Mouse (Mus musculus) natural killer cell, adult 2 months (primary cell): ENCODE measurements at regions not wholly inside any gene's neighbourhood (a gene's known extent, or its start where the extent isn't known, plus 50 kb on each side); places are given as distances from the start of the nearest gene placed in this dataset.

Source experiments
- DNase-seq, 2 experiments: peaks; one replicate each; pipeline ENCODE4 v3.0.0; 2022; ENCODE audit warnings: low spot score in 2 of 2

DNA sequence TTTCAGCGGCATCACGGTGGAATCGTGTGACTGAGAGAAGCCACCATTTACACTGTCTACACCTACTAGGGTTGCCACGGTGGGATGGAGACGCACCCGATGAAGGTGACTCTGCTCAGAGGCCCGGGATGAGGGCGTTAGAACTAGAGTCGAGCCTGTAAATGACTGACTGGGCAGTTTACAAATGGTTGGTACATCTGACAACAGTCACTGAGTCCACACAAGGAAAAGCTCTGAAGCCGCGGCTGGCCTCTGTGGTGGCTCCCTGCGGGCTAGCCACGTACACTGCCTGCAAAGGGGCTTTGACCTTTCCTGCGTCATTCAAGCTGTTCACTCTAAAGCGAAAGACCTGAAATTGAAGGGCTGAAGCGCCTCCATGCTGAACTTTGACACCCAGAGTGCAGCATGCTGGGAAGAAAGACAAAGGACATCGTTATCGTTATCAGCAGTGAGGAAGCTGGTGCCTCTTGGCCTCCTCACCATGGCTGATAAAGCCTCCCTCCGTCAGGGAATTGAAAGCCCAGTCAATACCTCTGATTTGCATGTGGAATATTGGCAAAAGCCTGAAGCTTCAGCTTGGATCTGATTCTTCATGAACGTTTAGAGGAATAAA is 462.1 kb upstream of the Arglu1 start:
- no peak for DNase-seq

DNA sequence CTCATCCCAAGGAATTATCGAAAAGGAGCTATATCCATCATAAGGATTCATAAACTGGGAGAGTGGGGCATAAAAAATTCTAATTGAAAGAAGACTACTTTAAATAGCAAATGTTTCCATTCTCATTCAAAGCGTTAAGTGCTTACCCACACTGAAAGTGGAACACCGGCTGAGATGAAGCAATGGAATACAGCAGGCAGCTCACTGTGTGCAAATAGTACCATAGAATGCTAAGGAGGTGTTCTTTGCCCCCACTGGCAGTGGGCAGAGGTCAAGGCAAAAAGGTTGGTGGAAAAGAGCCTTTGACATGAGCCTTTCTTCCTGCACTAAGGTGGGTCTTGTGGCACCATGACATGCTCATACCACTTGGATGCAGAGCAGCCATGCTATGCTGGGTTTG is 454.0 kb upstream of the Arglu1 start:
- DNase-seq: no peak

DNA sequence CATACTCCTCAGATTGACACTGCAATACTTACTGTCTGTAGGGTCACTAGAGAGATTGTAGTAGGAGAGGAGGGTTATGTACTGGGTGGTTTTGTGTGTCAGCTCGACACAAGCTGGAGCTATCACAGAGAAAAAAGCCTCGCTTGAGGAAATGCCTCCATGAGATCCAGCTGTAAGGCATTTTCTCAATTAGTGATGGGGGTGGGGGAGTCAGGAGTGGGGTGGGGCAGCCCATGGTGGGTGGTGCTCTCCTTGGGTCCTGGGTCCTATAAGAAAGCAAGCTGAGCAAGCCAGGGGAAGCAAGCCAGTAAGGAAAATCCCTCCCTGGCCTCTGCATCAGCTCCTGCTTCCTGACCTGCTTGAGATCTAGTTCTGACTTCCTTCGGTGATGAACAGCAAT is 449.5 kb upstream of the Arglu1 start:
- DNase-seq: no peak

DNA sequence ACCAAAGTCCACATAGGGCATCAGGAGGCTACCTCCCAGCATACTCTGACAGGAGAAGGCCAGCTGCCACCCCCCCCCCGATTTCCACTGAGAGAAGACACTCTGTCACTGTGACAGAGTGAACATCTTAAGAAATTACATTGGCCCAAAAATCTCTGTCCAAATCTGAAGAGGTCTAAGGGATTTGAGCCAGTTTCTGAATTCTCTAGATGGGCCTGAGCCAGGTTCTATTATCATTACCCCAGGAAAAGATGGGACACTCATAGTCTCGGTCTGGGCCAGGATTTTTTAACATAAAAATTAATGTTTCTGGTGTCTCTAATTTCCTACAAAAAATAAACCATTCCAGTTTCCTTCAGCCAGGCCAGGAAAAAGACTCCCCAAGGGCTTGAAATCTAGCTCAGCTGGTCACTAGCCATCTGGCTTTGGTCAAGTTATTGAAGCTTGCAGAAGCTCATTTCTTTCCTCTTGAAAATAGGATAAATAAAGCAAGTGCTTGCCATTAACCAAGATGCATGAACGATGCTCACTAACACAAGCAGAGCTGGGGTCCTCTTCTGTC is 448.8 kb upstream of the Arglu1 start:
- no peak for DNase-seq

DNA sequence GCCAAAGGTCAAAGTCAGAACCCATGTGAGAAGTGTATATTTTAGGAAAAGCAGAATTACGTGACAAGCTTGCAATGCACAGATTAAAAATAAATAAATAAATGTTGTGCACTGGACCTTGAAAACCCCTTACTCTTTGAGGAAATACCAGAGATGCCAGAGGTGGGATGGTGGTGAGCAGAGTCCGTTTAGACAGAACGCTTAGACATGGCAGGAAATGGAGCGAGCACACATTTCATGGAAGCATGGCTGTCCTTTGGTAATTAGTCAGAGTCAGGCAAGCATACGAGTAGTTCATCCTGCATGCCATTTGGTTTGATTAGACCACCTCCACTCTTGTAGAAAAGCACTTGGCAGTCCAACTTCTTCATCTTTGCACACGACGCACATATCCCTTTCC is 443.4 kb upstream of the Arglu1 start:
- no peak for DNase-seq

DNA sequence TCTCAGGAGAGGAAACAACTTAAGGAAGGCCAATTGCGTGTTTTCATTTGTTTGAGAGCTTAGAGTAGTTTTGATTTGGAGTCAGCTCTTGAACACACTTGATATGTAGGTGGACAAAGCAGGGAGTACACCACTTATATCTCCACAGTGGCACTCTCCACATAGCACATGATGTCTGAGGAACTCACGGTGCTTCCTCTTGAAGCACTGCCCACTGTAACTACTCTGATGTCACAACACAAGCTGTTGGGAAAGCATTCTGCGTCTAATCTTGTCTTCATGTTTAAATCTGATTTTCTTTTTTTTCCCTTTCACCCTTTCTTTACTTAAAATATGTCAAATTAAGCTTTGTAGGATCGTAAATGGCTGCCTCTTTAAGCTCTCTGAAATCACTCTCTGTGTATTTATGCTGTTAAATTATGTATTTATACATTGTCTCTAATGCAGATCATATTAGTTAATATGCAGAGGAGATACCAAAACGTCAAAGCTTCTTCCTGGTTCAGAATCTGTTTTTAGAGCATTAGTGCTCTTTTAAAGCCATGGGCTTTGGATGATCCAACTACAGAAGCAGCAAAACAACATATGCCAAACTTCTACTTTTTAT is 442.4 kb upstream of the Arglu1 start:
- no peak for DNase-seq

DNA sequence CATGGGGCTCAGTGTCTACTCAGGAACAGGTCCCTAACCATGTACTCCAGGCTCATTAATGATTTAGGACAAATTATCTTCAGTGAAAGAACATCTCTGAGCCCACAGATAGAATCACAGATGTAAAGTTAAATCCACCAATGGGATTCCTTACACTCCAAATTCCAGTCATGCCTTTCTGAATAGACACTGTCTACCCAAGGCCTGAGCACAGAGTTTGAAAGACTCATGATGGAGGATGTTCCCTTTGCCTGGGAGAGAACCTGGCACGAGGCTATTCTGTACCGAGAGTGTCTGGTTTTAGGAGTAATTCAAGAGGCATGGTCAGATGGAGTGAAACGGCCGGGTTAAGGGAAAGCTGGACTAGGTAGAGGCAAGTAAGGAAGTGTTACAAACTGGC is 440.9 kb upstream of the Arglu1 start:
- DNase-seq: no peak

DNA sequence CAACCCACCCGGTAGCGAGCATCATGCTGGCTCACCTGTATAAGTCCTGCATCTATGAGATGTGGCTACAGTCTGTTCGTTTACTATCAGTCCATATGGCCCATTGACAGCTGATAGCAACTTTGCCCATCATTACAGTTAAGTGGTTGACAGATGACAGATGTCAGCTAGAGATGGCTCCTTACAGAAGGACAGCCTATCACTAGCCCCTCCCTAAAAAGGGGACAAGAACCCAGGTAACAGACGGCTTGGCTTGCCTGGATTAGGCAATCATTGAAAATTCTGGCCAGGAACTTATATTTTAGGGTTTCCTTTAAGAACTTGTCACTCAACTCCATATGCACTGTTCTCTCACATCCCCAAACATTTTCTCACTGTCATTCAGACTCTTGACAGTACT is 434.2 kb upstream of the Arglu1 start:
- DNase-seq: no peak

DNA sequence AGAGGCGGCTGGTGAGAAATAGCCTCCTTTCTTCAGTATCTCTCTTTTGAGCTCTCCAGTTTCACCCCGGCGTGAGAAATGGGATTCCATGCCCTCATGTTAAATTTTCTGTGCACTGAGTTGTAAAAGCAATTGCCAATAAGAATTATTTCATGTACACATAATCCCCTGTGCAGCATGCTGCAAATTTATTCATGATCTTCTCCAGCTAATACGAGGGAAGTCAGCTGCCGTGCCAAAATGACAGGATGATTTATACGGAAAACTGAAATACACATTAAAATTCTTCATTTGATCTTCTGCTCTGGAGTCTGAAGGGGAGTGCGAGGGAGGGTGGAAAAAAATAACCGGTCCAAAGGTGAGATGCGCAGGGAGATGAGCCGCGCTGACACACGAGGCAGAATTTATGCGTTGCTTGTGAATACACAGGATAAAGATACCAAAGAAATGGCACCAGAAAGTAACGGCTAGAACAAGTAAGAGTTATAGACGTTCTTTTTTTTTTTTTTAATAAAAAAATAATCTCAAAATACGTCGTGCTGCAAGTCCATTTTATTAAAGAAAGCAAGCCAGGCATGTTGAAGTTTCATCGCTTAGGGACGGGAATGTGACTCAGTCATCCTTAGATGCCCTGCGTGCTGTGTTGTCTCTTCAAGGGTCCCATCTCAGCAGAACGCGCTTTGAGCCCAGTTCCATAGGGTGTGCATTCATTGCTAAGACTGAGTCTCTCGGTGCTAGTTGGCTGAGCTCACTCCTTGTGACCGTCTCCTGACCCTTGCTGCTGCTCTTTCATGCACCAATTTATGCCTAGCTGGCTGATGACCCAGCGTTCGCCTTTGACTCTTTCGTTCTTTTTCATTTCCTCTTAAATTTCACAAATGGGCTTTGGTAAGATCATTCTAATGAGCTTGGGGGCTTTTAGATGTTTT is 427.8 kb upstream of the Arglu1 start:
- DNase-seq: no peak

DNA sequence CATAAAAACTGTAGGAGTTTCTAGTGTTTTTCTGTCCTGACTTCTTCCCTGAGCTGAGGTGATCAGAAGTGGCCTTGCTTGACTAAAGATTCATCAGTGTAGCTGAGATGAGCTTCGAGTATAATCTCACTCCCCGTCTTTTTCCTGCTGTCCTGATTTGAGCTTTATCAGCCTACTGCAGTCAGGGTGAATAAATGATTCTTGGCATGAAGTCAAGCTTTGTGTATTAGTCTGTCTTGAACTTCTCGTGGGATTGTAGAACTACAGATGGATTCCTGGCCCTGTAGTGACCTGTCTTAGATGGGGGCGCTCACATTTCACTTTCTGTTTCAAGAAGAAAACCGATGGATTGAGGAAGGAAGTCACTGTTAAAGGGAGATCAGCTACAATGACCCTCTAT is 405.7 kb upstream of the Arglu1 start:
- no peak for DNase-seq

DNA sequence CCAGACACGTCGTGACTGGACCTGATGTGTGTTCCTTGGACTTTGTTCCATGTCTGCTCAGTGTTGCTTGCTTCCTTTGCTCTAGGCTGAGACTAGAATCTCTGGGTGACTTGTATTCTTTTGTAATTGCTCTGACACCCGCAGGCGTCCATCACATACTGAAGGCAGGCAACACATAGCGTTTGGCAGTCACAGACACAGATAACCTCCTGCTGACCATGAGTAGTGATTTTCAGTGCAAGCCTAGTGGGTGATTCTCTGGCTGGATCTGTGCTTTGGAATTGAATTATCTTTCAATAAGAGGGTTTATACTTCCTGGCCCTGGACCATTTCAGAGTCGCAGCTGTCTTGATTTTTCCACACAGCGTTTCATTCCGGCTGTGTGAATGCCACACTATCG is 403.7 kb upstream of the Arglu1 start:
- DNase-seq: no peak

DNA sequence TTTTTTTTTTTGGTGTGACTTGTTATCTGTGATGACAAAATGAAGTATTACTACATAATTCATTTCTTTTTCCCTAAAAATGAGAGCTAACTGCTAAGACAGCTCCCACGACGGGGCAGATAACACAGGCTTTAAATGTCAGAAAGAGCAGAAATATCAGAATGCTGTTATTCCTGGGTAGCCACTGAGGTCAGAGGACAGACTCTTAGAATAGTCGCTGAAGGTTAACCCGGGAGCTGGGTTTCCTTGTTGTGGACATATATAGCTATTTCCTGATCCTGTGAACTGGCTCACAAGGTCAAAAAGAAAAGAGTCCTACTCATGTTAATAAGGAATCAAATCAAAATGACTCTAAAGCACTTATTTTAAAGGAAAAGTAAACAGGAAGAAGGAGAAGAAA is 403.0 kb upstream of the Arglu1 start:
- no peak for DNase-seq

DNA sequence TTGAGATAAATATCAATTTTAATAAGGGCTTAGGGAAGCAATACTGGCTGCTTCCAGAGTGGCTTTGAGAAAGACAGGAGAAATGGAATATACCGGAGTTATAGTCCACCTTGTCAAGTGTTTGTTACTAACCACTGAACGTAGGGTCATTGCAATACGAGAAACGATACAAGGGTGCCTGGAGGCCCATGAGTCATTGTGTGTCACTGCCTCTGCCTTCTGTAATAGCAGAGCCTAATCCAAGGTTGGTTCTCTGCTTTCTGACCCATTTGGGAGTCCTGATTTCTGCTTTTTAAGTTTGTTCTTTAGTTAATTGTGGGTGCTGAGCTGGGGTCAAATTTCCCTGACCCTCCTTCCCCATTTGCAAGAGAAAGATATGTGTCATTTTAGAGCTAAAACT is 382.4 kb upstream of the Arglu1 start:
- no peak for DNase-seq

DNA sequence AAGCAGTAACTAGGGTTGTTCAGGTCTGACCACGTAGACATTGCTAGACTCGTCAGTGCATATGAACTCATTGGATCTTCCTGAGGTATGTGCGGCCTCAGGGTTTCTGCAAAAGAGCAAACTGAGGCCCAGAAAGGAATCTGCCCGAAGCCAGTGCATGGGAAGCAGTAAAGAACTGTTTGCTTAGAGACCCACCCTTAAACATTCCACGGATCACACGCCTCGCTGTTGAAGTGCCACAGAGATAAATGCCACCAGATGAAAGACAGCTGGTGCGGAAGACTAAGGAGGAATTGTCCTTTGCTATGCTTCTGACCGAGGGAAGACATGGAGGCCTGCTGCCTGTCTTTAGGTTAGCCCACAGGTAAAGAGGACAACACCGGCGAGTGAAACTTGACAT is 382.0 kb upstream of the Arglu1 start:
- DNase-seq: no peak

DNA sequence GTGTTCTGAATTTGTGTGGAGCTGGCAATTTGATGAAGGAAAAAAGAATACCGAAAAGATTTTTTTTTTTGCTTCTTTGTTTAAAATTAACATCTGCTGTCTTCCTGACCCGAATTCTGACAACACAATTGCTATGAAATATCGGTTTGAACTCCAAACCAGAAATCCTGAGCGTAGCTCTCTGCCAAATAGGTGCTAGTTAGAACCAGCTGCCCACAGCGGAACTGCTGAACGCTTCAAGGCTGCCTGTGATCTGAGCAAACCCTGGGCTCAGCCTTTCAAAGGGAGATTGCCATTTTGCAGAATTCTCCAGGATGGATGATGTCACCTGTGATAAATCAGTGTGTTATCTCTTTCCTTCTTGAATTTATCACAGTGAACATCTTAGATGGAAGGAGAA is 380.6 kb upstream of the Arglu1 start:
- DNase-seq: no peak

DNA sequence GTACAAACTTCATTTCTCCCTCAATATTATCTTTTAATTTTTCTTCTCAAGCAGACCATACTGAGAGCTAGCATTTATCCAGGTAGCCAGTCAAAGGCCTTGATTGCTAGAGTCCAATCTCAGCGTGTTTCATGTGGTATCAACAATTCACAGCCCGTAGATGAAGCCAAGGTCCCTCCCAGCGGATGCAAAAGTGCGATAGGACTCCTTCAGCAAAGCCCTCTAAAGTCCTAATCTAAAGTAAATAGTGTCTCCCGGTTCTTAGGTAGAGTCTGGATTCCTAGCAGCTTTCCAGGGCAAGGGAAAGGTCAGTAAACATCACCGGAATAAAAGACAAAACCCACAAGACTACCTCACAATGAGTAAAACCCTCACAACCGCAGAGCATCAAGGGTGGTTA is 379.5 kb upstream of the Arglu1 start:
- DNase-seq: no peak

DNA sequence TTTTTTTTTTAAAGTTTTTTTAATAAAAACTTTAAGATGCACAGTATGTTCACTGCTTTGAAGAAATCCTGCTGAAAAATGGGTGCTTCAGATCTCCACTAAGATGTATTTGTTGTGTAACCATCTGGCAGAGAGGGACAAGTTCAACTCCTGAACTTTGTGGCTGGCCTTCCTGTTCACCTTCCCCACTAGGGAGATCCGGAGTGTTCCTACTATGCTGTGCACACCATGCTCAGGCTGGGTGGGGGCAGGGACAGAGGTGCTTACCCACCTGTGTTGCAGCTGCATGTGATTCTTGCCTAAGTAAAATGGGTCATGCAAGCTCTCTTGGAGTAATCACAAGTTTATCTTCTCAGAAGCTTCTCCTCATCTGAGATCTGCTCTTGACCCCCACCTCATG is 377.4 kb upstream of the Arglu1 start:
- DNase-seq: no peak

DNA sequence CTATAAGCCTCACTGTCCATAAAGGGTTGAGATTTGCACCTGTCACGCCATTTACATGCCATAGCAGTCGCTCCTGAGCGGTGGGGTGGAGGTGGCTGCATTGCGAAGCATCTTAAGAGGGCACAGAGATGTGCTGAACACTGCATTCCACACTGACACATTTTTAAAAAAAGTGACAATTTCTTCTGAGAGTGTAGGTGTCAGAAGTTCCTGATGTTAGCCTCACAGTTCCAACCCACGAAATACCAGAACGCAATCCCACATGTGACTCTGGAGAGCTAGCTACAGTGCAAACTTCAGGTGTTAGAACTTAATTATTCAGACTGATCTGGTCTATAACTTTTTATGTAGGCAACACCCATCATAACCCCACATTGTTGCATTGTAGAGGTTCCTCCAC is 369.8 kb upstream of the Arglu1 start:
- DNase-seq: no peak

DNA sequence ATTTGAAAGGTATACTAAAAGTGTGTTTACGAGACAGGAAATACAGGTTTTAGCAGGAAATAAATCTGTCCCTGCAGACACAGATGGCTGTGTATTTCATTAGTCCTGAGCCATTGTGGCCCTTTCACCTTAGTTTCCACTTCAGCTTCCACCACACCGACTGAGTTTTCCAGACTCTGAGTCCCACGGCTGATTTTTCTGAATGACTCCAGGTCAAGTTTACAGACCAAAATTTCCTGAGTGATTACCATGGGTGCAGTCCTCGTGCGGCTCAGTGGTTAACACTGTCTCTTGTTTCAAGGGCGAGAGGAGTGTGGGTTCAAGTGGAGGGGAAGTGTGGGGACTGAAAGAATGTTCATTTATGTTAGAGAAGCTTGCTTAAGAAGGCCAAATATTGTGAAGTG is 365.1 kb upstream of the Arglu1 start:
- DNase-seq: no peak

DNA sequence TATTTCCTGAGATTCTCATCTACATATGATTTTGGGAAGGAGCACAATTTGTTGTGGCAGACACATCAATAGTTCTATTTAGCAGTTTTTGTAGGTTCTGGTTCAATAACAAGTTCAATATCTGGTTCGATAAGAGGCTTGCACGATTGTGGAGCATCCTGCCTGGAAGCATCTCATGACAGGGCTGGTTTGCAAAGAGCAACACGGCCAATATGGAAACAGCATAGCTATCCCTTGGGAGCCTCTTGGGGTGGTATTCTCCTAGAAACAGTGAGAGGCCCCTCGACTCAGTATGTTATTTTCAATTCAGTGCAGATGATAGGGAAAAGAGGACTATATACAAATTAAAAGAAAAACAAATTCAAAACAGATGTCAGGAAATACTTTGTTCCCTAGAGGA is 364.5 kb upstream of the Arglu1 start:
- no peak for DNase-seq

DNA sequence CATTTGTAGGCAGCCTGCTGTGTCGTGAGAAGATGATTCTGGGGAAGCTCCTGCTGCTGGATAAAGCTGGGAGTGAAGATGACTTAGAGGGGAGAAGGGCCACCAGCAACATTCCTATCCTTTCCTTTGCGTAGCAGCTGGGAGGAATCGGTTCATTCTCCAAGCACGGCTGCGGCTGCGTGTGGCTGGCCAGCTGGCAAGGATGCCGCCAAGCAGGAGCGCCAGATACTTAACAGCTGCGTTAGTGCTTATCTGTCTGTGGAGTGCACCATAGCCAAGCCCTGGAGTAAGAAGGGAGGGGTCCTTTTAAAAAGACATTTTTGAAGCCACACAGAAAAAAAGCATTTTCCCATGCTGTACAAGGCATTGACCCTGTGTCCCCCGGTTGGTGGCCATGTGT is 361.4 kb upstream of the Arglu1 start:
- no peak for DNase-seq

DNA sequence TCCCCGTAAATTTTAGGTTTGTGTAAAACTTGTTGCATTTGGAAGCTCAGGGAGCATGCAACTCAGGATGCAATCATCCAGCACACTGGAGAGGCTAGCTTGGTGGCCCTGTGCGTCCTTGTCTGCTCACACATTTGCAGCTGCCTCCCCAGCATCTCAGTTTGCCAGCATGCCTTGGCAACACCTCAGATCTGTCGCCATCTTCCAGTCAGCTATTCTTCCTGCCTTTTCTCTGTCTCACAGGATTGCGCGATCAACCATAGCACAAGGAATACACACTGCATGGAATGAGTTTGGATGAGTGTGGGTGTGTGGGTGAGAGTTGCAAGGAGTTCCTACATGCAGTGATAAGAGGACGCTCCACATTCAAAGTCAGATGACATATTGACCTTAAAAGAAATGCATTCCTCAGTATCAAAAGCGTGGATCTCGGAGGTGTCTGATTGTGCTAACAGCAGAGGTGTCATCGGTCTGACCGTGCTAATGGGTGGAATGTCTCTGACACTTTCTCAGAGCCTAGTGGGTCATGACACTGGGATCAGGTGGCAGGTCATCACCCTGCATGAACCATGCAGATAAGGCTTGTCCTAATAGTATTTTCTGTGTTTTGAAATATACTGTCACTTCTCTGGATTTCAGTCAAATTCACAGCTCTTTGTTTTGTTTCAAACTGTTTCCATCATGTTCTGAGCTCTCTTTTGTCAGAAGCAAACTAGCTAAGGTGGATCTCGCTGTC is 360.6 kb upstream of the Arglu1 start:
- no peak for DNase-seq
